Mouse (Mus musculus) E14TG2a.4 (cell line): Measurements from ENCODE around the gene Vps18.

ENCODE experiments used
- CTCF ChIP-seq: conservative IDR thresholded peaks from 2 replicates; pipeline ENCODE4 v1.5.1; 2014; ENCODE audit warnings: low read length
- NANOG ChIP-seq: IDR thresholded peaks from 2 replicates; pipeline ENCODE4 v1.6.1; 2014; ENCODE audit warnings: borderline replicate concordance, low read length, mixed read lengths
- POU5F1 ChIP-seq: IDR thresholded peaks from 2 replicates; pipeline ENCODE4 v1.6.1; 2014; ENCODE audit warnings: low read length, borderline replicate concordance

GRCm38 (mm10) chr2:119289014-119289416 lies 475 bp downstream of the Vps18 start:
- TF ChIP-seq CTCF (no peak), NANOG (no peak), POU5F1 (no peak)
